Mouse (Mus musculus): Measurements from ENCODE around the gene Eefsec. TPM values are rescaled to one million over a fixed set of nuclear protein-coding genes. Genes with fewer than 3 reads are reported as not detected.

The Eefsec gene
- 10 to 100 TPM; 19.7 to 25.0 TPM for polyA plus RNA-seq (2012; fragmentation: generic; extraction: Trizol)

DNA sequence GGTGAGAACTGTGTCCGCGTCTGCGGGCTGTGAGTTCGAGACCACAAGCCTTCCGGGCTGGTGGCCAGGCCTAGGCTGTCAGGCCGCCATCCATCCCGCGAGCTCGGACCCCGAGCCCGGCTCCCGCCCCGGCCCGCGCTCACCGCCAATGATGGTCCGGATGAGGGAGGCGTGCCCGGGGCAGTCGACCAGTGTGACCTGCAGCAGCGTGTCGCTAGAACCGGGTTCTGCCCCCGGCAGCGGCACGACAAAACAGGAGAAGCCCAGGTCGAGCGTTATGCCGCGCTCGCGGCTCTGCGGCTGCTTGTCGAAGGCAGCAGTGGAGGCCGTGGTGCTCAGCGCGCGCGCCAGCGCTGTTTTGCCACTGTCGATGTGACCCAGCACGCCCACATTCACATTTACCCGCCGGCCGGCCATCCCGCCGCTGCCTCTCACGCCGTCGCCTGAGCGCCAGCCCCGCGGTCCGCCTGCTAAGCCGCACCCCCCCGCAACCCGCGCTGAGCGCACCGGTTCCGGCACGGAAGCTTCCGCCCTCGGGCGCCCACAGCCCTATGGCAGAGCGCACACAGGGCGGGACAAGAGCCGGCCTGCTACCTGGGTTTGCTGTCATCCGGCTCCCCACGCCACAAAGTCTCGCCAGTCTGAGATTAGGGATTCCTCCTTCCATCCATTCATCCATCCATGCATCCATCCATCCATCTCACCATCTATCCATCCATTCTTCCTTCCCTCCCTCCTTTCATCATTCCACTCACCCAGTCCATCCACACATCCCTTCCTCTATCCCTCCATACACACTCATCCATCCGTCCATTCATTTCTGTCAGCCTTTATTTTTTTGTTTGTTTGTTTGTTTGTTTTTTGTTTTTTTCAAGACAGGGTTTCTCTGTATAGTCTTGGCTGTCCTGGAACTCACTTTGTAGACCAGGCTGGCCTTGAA is at the start of gene Eefsec:
Gene Eefsec (minus strand): TSS at position 477 of the 940 bp plus-strand sequence.

GRCm38 (mm10) chr6:88465181-88465920 is 19.0 kb upstream of the Eefsec start, which contains the start of gene Ruvbl1:
Gene Ruvbl1, plus strand, starts transcription at chr6:88465409.

GRCm38 (mm10) chr6:88221968-88222367 is 224.4 kb downstream of the Eefsec start, which contains the start of gene Dnajb8:
Gene Dnajb8, plus strand, starts transcription at chr6:88222268.

Other genes starting within 250 kb of the Eefsec start
- gene Dnajb8, start 224.3 kb downstream of the Eefsec start, polyA plus RNA-seq (2012; fragmentation: generic; extraction: Trizol): not detected
- gene Ruvbl1, start 18.9 kb upstream of the Eefsec start, polyA plus RNA-seq (2012; fragmentation: generic; extraction: Trizol): 10 to 100 TPM; 59.9 to 76.4 TPM
- gene Sec61a1, start 72.4 kb upstream of the Eefsec start, polyA plus RNA-seq (2012; fragmentation: generic; extraction: Trizol): 100 to 1,000 TPM in 1 of 2 experiments, 10 to 100 TPM in 1; 63.9 to 126 TPM
- gene Kbtbd12, start 191.4 kb upstream of the Eefsec start, polyA plus RNA-seq (2012; fragmentation: generic; extraction: Trizol): not detected

Data from C3H10T1/2 (cell line).